Mouse (Mus musculus) stomach, postnatal 0 days (tissue): Measurements from ENCODE around the gene Nup210. TPM values are rescaled to one million over a fixed set of nuclear protein-coding genes. Genes with fewer than 3 reads are reported as not detected.

Experiments
- ATAC-seq: fragments of 200-750 bp; cut with Nextera tagmentation; 2 replicates; pipeline ENCODE4 v1.8.0; 2017; ENCODE audit not compliant: low FRiP score, low TSS enrichment
- DNase-seq: peaks from one replicate; pipeline ENCODE4 v3.0.0-alpha.2; 2016; ENCODE audit warnings: low spot score
- H3K27ac ChIP-seq: fragments of 300-500 bp; sonication (generic); replicated peaks from 2 replicates; pipeline ENCODE4 v1.5.1; 2014; ENCODE audit warnings: mild to moderate bottlenecking, control low read depth
- H3K27me3 ChIP-seq: fragments of 300-500 bp; sonication (generic); 2 replicates; pipeline ENCODE4 v1.6.1; 2014; ENCODE audit warnings: low read length; ENCODE audit not compliant: control insufficient read depth, insufficient read depth
- H3K36me3 ChIP-seq: fragments of 300-500 bp; sonication (generic); 2 replicates; pipeline ENCODE4 v1.6.1; 2014; ENCODE audit warnings: low read length, mixed read lengths; ENCODE audit not compliant: control insufficient read depth, insufficient read depth
- H3K4me1 ChIP-seq: fragments of 300-500 bp; sonication (generic); replicated peaks from 2 replicates; pipeline ENCODE4 v1.6.1; 2014; ENCODE audit warnings: antibody characterized with exemption; ENCODE audit not compliant: control insufficient read depth, insufficient read depth
- H3K4me2 ChIP-seq: fragments of 300-500 bp; sonication (generic); replicated peaks from 2 replicates; pipeline ENCODE4 v1.6.1; 2014; ENCODE audit warnings: low read depth, mild to moderate bottlenecking, control low read depth, moderate library complexity
- H3K4me3 ChIP-seq: fragments of 300-500 bp; sonication (generic); 2 replicates; pipeline ENCODE4 v1.5.1; 2014; ENCODE audit warnings: low read depth, low read length, control low read depth
- H3K9ac ChIP-seq: fragments of 300-500 bp; sonication (generic); 2 replicates; pipeline ENCODE4 v1.6.1; 2014; ENCODE audit warnings: mild to moderate bottlenecking, low read length, control low read depth, mixed read lengths
- H3K9me3 ChIP-seq: fragments of 300-500 bp; sonication (generic); 2 replicates; pipeline ENCODE4 v1.6.1; 2016; ENCODE audit warnings: low read length; ENCODE audit not compliant: control insufficient read depth
- CTCF ChIP-seq: IDR thresholded peaks from 2 replicates; pipeline ENCODE4 v1.5.1; 2016; ENCODE audit warnings: antibody characterized with exemption, low read depth, mild to moderate bottlenecking, moderate library complexity
- EP300 ChIP-seq: optimal IDR thresholded peaks from 2 replicates; pipeline ENCODE3; 2016; ENCODE audit warnings: antibody characterized with exemption
- WGBS: fragments of 180-500 bp; shearing (Covaris S2); extraction: QIAGEN DNeasy Blood & Tissue Kit; methylation state at CpG from one replicate; pipeline ENCODE4 v1.1.7; 2014; 5-methylcytosine and 5-hydroxymethylcytosine counted together
- polyA plus RNA-seq: library from polyadenylated mRNA; unstranded; fragments of >200 nt; fragmentation: Nextera tagmentation; extraction: Ambion mirVana; gene quantifications from 2 replicates; pipeline ENCODE4 v1.2.1, GENCODE M21; 2015

Nup210 gene
- polyA plus RNA-seq, 1 experiment from 2014 or later = 2.4 TPM

- WGBS = 12% methylated on average over 4 of the region's 4 CpGs
- Histone ChIP-seq H3K9ac (no peak overlapping the region), H3K27ac (0 out of 2 replicates have a peak overlapping the region, but pooled peaks have one; percentile 24), H3K36me3 (no peaks in the 10 kb centered on the region), H3K9me3 (no peaks in the 10 kb centered on the region), H3K4me1 (peaks cover 3% of the 10 kb centered on the region; the same call in 1 of the 2 replicates), H3K27me3 (no peaks in the 10 kb centered on the region), H3K4me2 (peak overlapping the region; percentile 92), H3K4me3 (peak overlapping the region; percentile 65)
- no peak for ATAC-seq
- TF ChIP-seq EP300 (no peak), CTCF (no peak)
- DNase-seq = no peak
Measured at GRCm38 (mm10) chr6:91156062-91156461, 39.4 kb upstream of the Nup210 start.

GRCm38 (mm10) chr6:91155286-91155685, 38.7 kb upstream of the Nup210 start:
- DNase-seq = peak; percentile 39
- no peak overlapping the region for H3K4me2 ChIP-seq
- H3K9ac ChIP-seq = no peak overlapping the region
- no peak overlapping the region for H3K27ac ChIP-seq
- no peak for ATAC-seq
- H3K4me1 ChIP-seq = peaks cover 3% of the 10 kb centered on the region; the same call in 1 of the 2 replicates
- H3K27me3 ChIP-seq = no peaks in the 10 kb centered on the region
- H3K4me3 ChIP-seq = no peak overlapping the region
- no peaks in the 10 kb centered on the region for H3K36me3 ChIP-seq
- no peaks in the 10 kb centered on the region for H3K9me3 ChIP-seq
- no peak for TF ChIP-seq EP300
- no peak for TF ChIP-seq CTCF
- 29% methylated on average over 3 of the region's 3 CpGs for WGBS

- no peak overlapping the region for H3K4me3 ChIP-seq
- H3K9ac ChIP-seq = no peak overlapping the region
- ATAC-seq = no peak
- no peaks in the 10 kb centered on the region for H3K27me3 ChIP-seq
- H3K4me2 ChIP-seq = no peak overlapping the region
- no peak for TF ChIP-seq EP300
- no peak for TF ChIP-seq CTCF
- peak; percentile 46 for DNase-seq
- no peaks in the 10 kb centered on the region for H3K36me3 ChIP-seq
- no peaks in the 10 kb centered on the region for H3K9me3 ChIP-seq
- H3K4me1 ChIP-seq = peaks cover 3% of the 10 kb centered on the region; the same call in 1 of the 2 replicates
- no peak overlapping the region for H3K27ac ChIP-seq
- WGBS = 43% methylated on average over 4 of the region's 4 CpGs
Measured at GRCm38 (mm10) chr6:91154685-91155084, 38.1 kb upstream of the Nup210 start.

GRCm38 (mm10) chr6:91153549-91154064, 37.0 kb upstream of the Nup210 start:
- Histone ChIP-seq H3K27me3 (no peaks in the 10 kb centered on the region), H3K4me2 (no peak overlapping the region; the same call in 1 of the 2 replicates), H3K4me1 (peaks cover 3% of the 10 kb centered on the region; the same call in 1 of the 2 replicates), H3K27ac (no peak overlapping the region), H3K36me3 (no peaks in the 10 kb centered on the region), H3K9me3 (no peaks in the 10 kb centered on the region), H3K9ac (no peak overlapping the region), H3K4me3 (no peak overlapping the region)
- 4% methylated on average over 10 of the region's 10 CpGs for WGBS
- no peak for TF ChIP-seq CTCF
- no peak for TF ChIP-seq EP300
- no peak for ATAC-seq
- peak; percentile 53 for DNase-seq

GRCm38 (mm10) chr6:91152892-91153548, 36.4 kb upstream of the Nup210 start:
- H3K36me3 ChIP-seq = no peaks in the 10 kb centered on the region
- H3K4me3 ChIP-seq = no peak overlapping the region
- H3K27ac ChIP-seq = no peak overlapping the region
- no peak overlapping the region for H3K9ac ChIP-seq
- H3K9me3 ChIP-seq = no peaks in the 10 kb centered on the region
- no peaks in the 10 kb centered on the region for H3K27me3 ChIP-seq
- ATAC-seq (no peak), DNase-seq (no peak)
- WGBS = 39% methylated on average over 7 of the region's 7 CpGs
- H3K4me1 ChIP-seq = peaks cover 3% of the 10 kb centered on the region; the same call in 1 of the 2 replicates
- no peak overlapping the region for H3K4me2 ChIP-seq
- TF ChIP-seq CTCF (no peak), EP300 (no peak)

- H3K4me2 ChIP-seq = no peak overlapping the region
- H3K4me3 ChIP-seq = no peak overlapping the region
- no peak for TF ChIP-seq EP300
- no peak for TF ChIP-seq CTCF
- ATAC-seq = no peak
- no peaks in the 10 kb centered on the region for H3K9me3 ChIP-seq
- DNase-seq = no peak
- H3K27ac ChIP-seq = no peak overlapping the region
- WGBS = 72% methylated on average over 2 of the region's 2 CpGs
- H3K36me3 ChIP-seq = no peaks in the 10 kb centered on the region
- H3K4me1 ChIP-seq = no peaks in the 10 kb centered on the region
- no peaks in the 10 kb centered on the region for H3K27me3 ChIP-seq
- H3K9ac ChIP-seq = no peak overlapping the region
Measured at GRCm38 (mm10) chr6:91147152-91147770, 30.6 kb upstream of the Nup210 start.
